Mouse (Mus musculus) myocyte (in vitro differentiated cells): ENCODE measurements around the gene Nxf1. TPM values are rescaled to one million over a fixed set of nuclear protein-coding genes. Genes with fewer than 3 reads are reported as not detected.

Experiments
- H3K27me3 ChIP-seq: one replicate; pipeline ENCODE4 v1.6.1; 2011; ENCODE audit not compliant: control insufficient read depth, insufficient read depth, insufficient read length
- H3K36me3 ChIP-seq: one replicate; pipeline ENCODE4 v1.6.1; 2011; ENCODE audit not compliant: control insufficient read depth, insufficient read depth
- H3K4me2 ChIP-seq: one replicate; pipeline ENCODE4 v1.6.1; 2011; ENCODE audit warnings: low read depth, control low read depth
- H3K4me3 ChIP-seq: one replicate; pipeline ENCODE4 v1.5.1; 2011; ENCODE audit warnings: mild to moderate bottlenecking, control low read depth, moderate library complexity
- H3K79me2 ChIP-seq: one replicate; pipeline ENCODE4 v1.6.1; 2011; ENCODE audit not compliant: control insufficient read depth, insufficient read depth
- H3ac ChIP-seq: one replicate; pipeline ENCODE4 v1.6.1; 2011; ENCODE audit not compliant: control insufficient read depth, insufficient read length
- CEBPB ChIP-seq: IDR thresholded peaks from 2 replicates; pipeline ENCODE4 v1.6.1; 2011; ENCODE audit warnings: mild to moderate bottlenecking, moderate library complexity; ENCODE audit not compliant: poor library complexity, insufficient read depth, severe bottlenecking
- E2F4 ChIP-seq: IDR thresholded peaks from one replicate; pipeline ENCODE4 v1.6.1; 2011; ENCODE audit warnings: mild to moderate bottlenecking, control low read depth, moderate library complexity; ENCODE audit not compliant: insufficient read depth
- MAX ChIP-seq: IDR thresholded peaks from one replicate; pipeline ENCODE4 v1.6.1; 2011; ENCODE audit warnings: low read depth, mild to moderate bottlenecking, control low read depth
- MYOD1 ChIP-seq, 3 experiments: IDR thresholded peaks; one replicate each; pipeline ENCODE4 v1.6.1; 2011; ENCODE audit warnings: control low read depth in 2 of 3, low read depth in 2 of 3, mild to moderate bottlenecking in 2 of 3, moderate library complexity in 1 of 3; ENCODE audit not compliant: insufficient read length in 2 of 3, control insufficient read depth in 1 of 3
- MYOG ChIP-seq, 3 experiments: IDR thresholded peaks; one replicate each; pipeline ENCODE4 v1.6.1; 2011; ENCODE audit warnings: control low read depth in 2 of 3, low read depth in 2 of 3, mild to moderate bottlenecking in 2 of 3; ENCODE audit not compliant: insufficient read length in 2 of 3, control insufficient read depth in 1 of 3, insufficient read depth in 1 of 3
- POLR2A ChIP-seq: IDR thresholded peaks from one replicate; pipeline ENCODE4 v1.6.1; 2011; ENCODE audit warnings: low read depth, mild to moderate bottlenecking, control low read depth, moderate library complexity; ENCODE audit not compliant: insufficient read length
- POLR2AphosphoS2 ChIP-seq: IDR thresholded peaks from one replicate; pipeline ENCODE4 v1.6.1; 2011; ENCODE audit warnings: low read depth, control low read depth; ENCODE audit not compliant: insufficient read length
- REST ChIP-seq: IDR thresholded peaks from one replicate; pipeline ENCODE4 v1.6.1; 2011; ENCODE audit warnings: mild to moderate bottlenecking, control low read depth, moderate library complexity; ENCODE audit not compliant: insufficient read depth, insufficient read length
- SRF ChIP-seq: IDR thresholded peaks from one replicate; pipeline ENCODE4 v1.6.1; 2011; ENCODE audit warnings: low read depth; ENCODE audit not compliant: control insufficient read depth, insufficient read length
- TCF12 ChIP-seq: IDR thresholded peaks from one replicate; pipeline ENCODE4 v1.6.1; 2011; ENCODE audit warnings: mild to moderate bottlenecking, control low read depth; ENCODE audit not compliant: poor library complexity, insufficient read depth, severe bottlenecking
- TCF3 ChIP-seq: IDR thresholded peaks from one replicate; pipeline ENCODE4 v1.6.1; 2011; ENCODE audit warnings: low read depth, control low read depth; ENCODE audit not compliant: insufficient read length
- USF1 ChIP-seq: IDR thresholded peaks from one replicate; pipeline ENCODE4 v1.6.1; 2011; ENCODE audit warnings: low read depth, mild to moderate bottlenecking, control low read depth, moderate library complexity
- polyA plus RNA-seq: library from polyadenylated mRNA; unstranded; fragments of >200 nt; fragmentation: generic; extraction: Trizol; gene quantifications from one replicate; pipeline ENCODE4 v1.2.1, GENCODE M21; 2012; ENCODE audit warnings: missing spikeins

Nxf1 gene
- polyA plus RNA-seq, 1 experiment, result 64.3 TPM

- Histone ChIP-seq H3K79me2 (no peaks in the 10 kb centered on the region), H3ac (peak within 1 kb of the TSS; percentile 5), H3K4me3 (peak within 1 kb of the TSS; percentile 48), H3K36me3 (no peaks in the 10 kb centered on the region), H3K4me2 (peak within 1 kb of the TSS; percentile 87), H3K27me3 (no peaks in the 10 kb centered on the region)
- peak; percentile 63 for TF ChIP-seq SRF
- no peak for TF ChIP-seq CEBPB
- TF ChIP-seq MYOD1 (IDR thresholded peaks at IDR 0.05; ENCODE audit: control insufficient read depth in 1 of 3, insufficient read length in 2 of 3, low read depth in 2 of 3), result peak in 2 of 3 experiments; percentile 49 to 64
- peak in 1 of 3 experiments; percentile 31 for TF ChIP-seq MYOG (IDR thresholded peaks at IDR 0.05; ENCODE audit: control insufficient read depth in 1 of 3, insufficient read depth in 1 of 3, insufficient read length in 2 of 3, low read depth in 2 of 3)
- TF ChIP-seq USF1, result peak; percentile 99
- TF ChIP-seq POLR2AphosphoS2, result peak; percentile 64
- TF ChIP-seq E2F4, result peak; percentile 65
- TF ChIP-seq MAX, result no peak
- no peak for TF ChIP-seq REST
- peak; percentile 77 for TF ChIP-seq POLR2A
- TF ChIP-seq TCF3, result no peak
- no peak for TF ChIP-seq TCF12
Observed at GRCm38 (mm10) chr19:8786008-8786781, 29.3 kb downstream of the Nxf1 start, which contains the start of gene Taf6l. Gene Taf6l (minus strand): TSS chr19:8786417.

GRCm38 (mm10) chr19:8788521-8788920, 31.6 kb downstream of the Nxf1 start:
- no peak overlapping the region for H3K4me2 ChIP-seq
- no peaks in the 10 kb centered on the region for H3K79me2 ChIP-seq
- H3ac ChIP-seq, result no peak overlapping the region
- H3K4me3 ChIP-seq, result no peak overlapping the region
- no peaks in the 10 kb centered on the region for H3K27me3 ChIP-seq
- peaks cover 8% of the 10 kb centered on the region for H3K36me3 ChIP-seq
- no peak for TF ChIP-seq TCF3
- TF ChIP-seq POLR2AphosphoS2, result no peak

- no peak overlapping the region for H3K4me3 ChIP-seq
- no peak overlapping the region for H3ac ChIP-seq
- H3K36me3 ChIP-seq, result peaks cover 14% of the 10 kb centered on the region
- TF ChIP-seq MYOD1 (IDR thresholded peaks at IDR 0.05; ENCODE audit: control insufficient read depth in 1 of 3, insufficient read length in 2 of 3, low read depth in 2 of 3) (no peak), TCF12 (no peak), MAX (no peak), TCF3 (no peak), MYOG (IDR thresholded peaks at IDR 0.05; ENCODE audit: control insufficient read depth in 1 of 3, insufficient read depth in 1 of 3, insufficient read length in 2 of 3, low read depth in 2 of 3) (no peak)
- no peak overlapping the region for H3K4me2 ChIP-seq
- H3K27me3 ChIP-seq, result no peaks in the 10 kb centered on the region
- no peaks in the 10 kb centered on the region for H3K79me2 ChIP-seq
Observed at GRCm38 (mm10) chr19:8789171-8789570, 32.3 kb downstream of the Nxf1 start.

DNA sequence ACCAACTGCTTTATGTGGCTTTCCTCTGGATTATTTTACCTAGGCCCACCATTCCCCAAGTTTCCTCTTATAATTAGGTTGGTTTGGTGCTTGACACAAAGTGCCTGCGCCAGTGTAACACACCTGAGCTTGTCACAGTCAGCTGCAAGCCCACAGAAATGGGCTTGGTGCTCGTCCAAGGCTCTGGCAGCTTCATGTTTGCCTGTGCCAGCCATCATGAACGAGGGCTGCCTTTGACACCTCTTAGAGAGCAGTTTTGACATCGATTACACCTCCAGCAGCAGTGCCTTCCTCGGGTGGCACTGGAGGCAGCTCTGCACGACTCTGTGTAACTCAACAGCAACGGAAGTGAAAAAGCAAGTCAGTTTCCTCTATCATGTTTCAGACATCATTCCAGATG, 33.3 kb downstream of the Nxf1 start:
- Histone ChIP-seq H3ac (no peak overlapping the region), H3K4me3 (no peak overlapping the region), H3K79me2 (no peaks in the 10 kb centered on the region), H3K4me2 (no peak overlapping the region), H3K36me3 (peaks cover 22% of the 10 kb centered on the region), H3K27me3 (no peaks in the 10 kb centered on the region)
- TF ChIP-seq USF1, result no peak
- TF ChIP-seq MYOG (IDR thresholded peaks at IDR 0.05; ENCODE audit: control insufficient read depth in 1 of 3, insufficient read depth in 1 of 3, insufficient read length in 2 of 3, low read depth in 2 of 3), result no peak
- no peak for TF ChIP-seq REST
- TF ChIP-seq POLR2AphosphoS2, result no peak
- no peak for TF ChIP-seq CEBPB
- no peak for TF ChIP-seq MYOD1 (IDR thresholded peaks at IDR 0.05; ENCODE audit: control insufficient read depth in 1 of 3, insufficient read length in 2 of 3, low read depth in 2 of 3)
- no peak for TF ChIP-seq MAX
- TF ChIP-seq TCF12, result no peak
- no peak for TF ChIP-seq SRF
- no peak for TF ChIP-seq E2F4
- TF ChIP-seq TCF3, result no peak
- no peak for TF ChIP-seq POLR2A

DNA sequence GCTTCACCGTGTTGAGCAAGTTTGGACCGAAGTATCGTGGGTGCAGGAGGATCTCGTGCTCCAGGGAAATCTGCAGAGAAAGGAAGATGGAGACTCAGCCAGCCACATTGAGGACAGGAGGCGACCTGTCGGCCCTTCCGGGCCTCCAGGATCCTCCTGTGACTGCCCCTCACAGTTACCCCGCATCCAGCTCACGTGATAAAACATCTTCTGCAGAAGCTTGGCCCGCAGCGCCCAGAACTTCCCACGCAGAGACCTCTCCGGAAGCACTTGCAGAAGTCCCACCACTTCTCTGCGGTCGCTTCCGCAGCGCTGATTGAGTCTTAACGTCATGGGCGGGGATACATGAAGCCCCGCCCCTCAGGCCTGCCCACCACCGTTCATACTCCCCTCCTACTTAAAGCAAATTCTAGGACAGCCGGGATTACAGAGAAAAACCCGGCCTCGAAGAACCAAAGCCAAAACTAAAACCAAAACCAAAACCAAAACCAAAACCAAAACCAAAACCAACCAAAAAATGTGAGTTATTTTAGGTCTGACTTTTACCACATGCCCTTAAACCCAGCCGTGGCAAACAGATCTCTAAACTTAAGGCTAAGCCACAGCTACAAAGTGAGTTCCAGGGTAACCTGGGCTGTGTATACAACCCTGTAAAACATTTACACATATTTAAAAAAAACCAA, 41.5 kb downstream of the Nxf1 start, which contains the start of gene Polr2g:
TSS of gene Polr2g (minus strand) at position 314 of the 683 bp plus-strand sequence.
- Histone ChIP-seq H3K4me3 (peak within 1 kb of the TSS; percentile 75), H3K27me3 (no peaks in the 10 kb centered on the region), H3K79me2 (peaks cover 23% of the 10 kb centered on the region), H3ac (peak within 1 kb of the TSS; percentile 23), H3K4me2 (peak within 1 kb of the TSS; percentile 80), H3K36me3 (peaks cover 16% of the 10 kb centered on the region)
- TF ChIP-seq POLR2A (peak; percentile 74), TCF12 (no peak), CEBPB (no peak), MYOG (IDR thresholded peaks at IDR 0.05; ENCODE audit: control insufficient read depth in 1 of 3, insufficient read depth in 1 of 3, insufficient read length in 2 of 3, low read depth in 2 of 3) (no peak), POLR2AphosphoS2 (peak; percentile 63), MAX (no peak), E2F4 (no peak), USF1 (peak; percentile 7), REST (no peak), MYOD1 (IDR thresholded peaks at IDR 0.05; ENCODE audit: control insufficient read depth in 1 of 3, insufficient read length in 2 of 3, low read depth in 2 of 3) (no peak)
